Mouse (Mus musculus) MEL (cell line): ENCODE results near the gene B4galnt3. TPM values are rescaled to one million over a fixed set of nuclear protein-coding genes. Genes with fewer than 3 reads are reported as not detected.
A peak's percentile ranks its signal among the peaks of the same experiment; 100 is the strongest.

Source experiments
- DNase-seq: peaks from one replicate; pipeline ENCODE4 v3.0.0; 2011; ENCODE audit warnings: low read depth, low spot score
- H3K27ac ChIP-seq: 2 replicates; pipeline ENCODE4 v1.5.1; 2012; ENCODE audit warnings: low read depth, mild to moderate bottlenecking, control low read depth, low read length, moderate library complexity; ENCODE audit not compliant: control insufficient read depth
- H3K27me3 ChIP-seq, 2 experiments: fragments of 150-350 bp in 1 of 2; sonication (generic) in 1 of 2; 2 replicates each; pipeline ENCODE4 v1.6.1; 2012; ENCODE audit warnings: low read length in 2 of 2, mild to moderate bottlenecking in 2 of 2, improper control_type of control experiment in 1 of 2, moderate library complexity in 1 of 2; ENCODE audit not compliant: insufficient read depth in 2 of 2, control insufficient read depth in 1 of 2
- H3K36me3 ChIP-seq, 2 experiments: 2 replicates each; pipeline ENCODE4 v1.6.1; 2012 to 2014; ENCODE audit warnings: low read length in 2 of 2, improper control_type of control experiment in 1 of 2, inconsistent platforms in 1 of 2, mild to moderate bottlenecking in 1 of 2; ENCODE audit not compliant: insufficient read depth in 2 of 2, control insufficient read depth in 1 of 2
- H3K4me1 ChIP-seq, 2 experiments: fragments of 150-350 bp in 1 of 2; sonication (generic) in 1 of 2; 2 replicates each; pipeline ENCODE4 v1.6.1; 2012; ENCODE audit warnings: low read length in 2 of 2, improper control_type of control experiment in 1 of 2, mild to moderate bottlenecking in 1 of 2; ENCODE audit not compliant: insufficient read depth in 2 of 2, control insufficient read depth in 1 of 2
- H3K4me3 ChIP-seq, 2 experiments: fragments of 150-350 bp in 1 of 2; sonication (generic) in 1 of 2; 2 replicates each; pipeline ENCODE4 v1.5.1; 2012; ENCODE audit warnings: low read depth in 2 of 2, low read length in 2 of 2, mild to moderate bottlenecking in 2 of 2, moderate library complexity in 2 of 2, control low read depth in 1 of 2, improper control_type of control experiment in 1 of 2; ENCODE audit not compliant: control insufficient read depth in 1 of 2, insufficient read depth in 1 of 2
- H3K79me2 ChIP-seq: 2 replicates; pipeline ENCODE4 v1.6.1; 2012; ENCODE audit warnings: mild to moderate bottlenecking, low read length, moderate library complexity; ENCODE audit not compliant: control insufficient read depth, poor library complexity, insufficient read depth
- H3K9ac ChIP-seq: 2 replicates; pipeline ENCODE4 v1.6.1; 2012; ENCODE audit warnings: low read depth, mild to moderate bottlenecking, control low read depth, low read length, moderate library complexity; ENCODE audit not compliant: control insufficient read depth, poor library complexity, severe bottlenecking
- H3K9me3 ChIP-seq: fragments of 150-350 bp; sonication (generic); replicated peaks from 2 replicates; pipeline ENCODE4 v1.6.1; 2012; ENCODE audit warnings: mild to moderate bottlenecking, low read length, improper control_type of control experiment, moderate library complexity; ENCODE audit not compliant: insufficient read depth
- BHLHE40 ChIP-seq: IDR thresholded peaks from 2 replicates; pipeline ENCODE4 v1.6.1; 2012; ENCODE audit warnings: low read depth, mild to moderate bottlenecking, inconsistent platforms, low read length, improper control_type of control experiment, borderline replicate concordance
- CTCF ChIP-seq, 3 experiments: IDR thresholded peaks in 2 of 3; conservative IDR thresholded peaks in 1 of 3; 2 replicates each; pipeline ENCODE4 v1.5.1; 2011 to 2012; ENCODE audit warnings: low read length in 3 of 3, low read depth in 2 of 3, mild to moderate bottlenecking in 2 of 3, improper control_type of control experiment in 1 of 3, inconsistent platforms in 1 of 3, mixed read lengths in 1 of 3, moderate library complexity in 1 of 3; ENCODE audit not compliant: control insufficient read depth in 1 of 3, insufficient read depth in 1 of 3, poor library complexity in 1 of 3, severe bottlenecking in 1 of 3
- GATA1 ChIP-seq: IDR thresholded peaks from 2 replicates; pipeline ENCODE4 v1.6.1; 2011; ENCODE audit warnings: low read depth, low read length, improper control_type of control experiment
- HCFC1 ChIP-seq: IDR thresholded peaks from 2 replicates; pipeline ENCODE4 v1.6.1; 2012; ENCODE audit warnings: low read depth, mild to moderate bottlenecking, inconsistent platforms, low read length, improper control_type of control experiment, moderate library complexity
- MAZ ChIP-seq: IDR thresholded peaks from 2 replicates; pipeline ENCODE4 v1.6.1; 2012; ENCODE audit warnings: low read depth, mild to moderate bottlenecking, inconsistent platforms, low read length, improper control_type of control experiment
- MEF2A ChIP-seq: IDR thresholded peaks from 2 replicates; pipeline ENCODE4 v1.6.1; 2014; ENCODE audit warnings: low read depth, mild to moderate bottlenecking, inconsistent platforms, low read length, improper control_type of control experiment; ENCODE audit not compliant: poor library complexity, insufficient replicate concordance, severe bottlenecking; ENCODE audit errors: extremely low read depth
- MXI1 ChIP-seq: IDR thresholded peaks from 2 replicates; pipeline ENCODE4 v1.6.1; 2011; ENCODE audit warnings: mild to moderate bottlenecking, low read depth, low read length, improper control_type of control experiment
- POLR2A ChIP-seq, 2 experiments: IDR thresholded peaks; 2 replicates each; pipeline ENCODE4 v1.6.1; 2011 to 2012; ENCODE audit warnings: low read length in 2 of 2, mild to moderate bottlenecking in 2 of 2, control low read depth in 1 of 2, improper control_type of control experiment in 1 of 2, low read depth in 1 of 2, moderate library complexity in 1 of 2; ENCODE audit not compliant: control insufficient read depth in 1 of 2, insufficient read depth in 1 of 2, poor library complexity in 1 of 2
- RAD21 ChIP-seq: IDR thresholded peaks from 2 replicates; pipeline ENCODE4 v1.6.1; 2011; ENCODE audit warnings: mild to moderate bottlenecking, low read depth, low read length, improper control_type of control experiment
- SMC3 ChIP-seq: IDR thresholded peaks from 2 replicates; pipeline ENCODE4 v1.6.1; 2011; ENCODE audit warnings: low read depth, low read length, improper control_type of control experiment
- TCF12 ChIP-seq: IDR thresholded peaks from 2 replicates; pipeline ENCODE4 v1.6.1; 2014; ENCODE audit warnings: low read depth, mild to moderate bottlenecking, inconsistent platforms, low read length, improper control_type of control experiment, moderate library complexity
- UBTF ChIP-seq: IDR thresholded peaks from 2 replicates; pipeline ENCODE4 v1.6.1; 2012; ENCODE audit warnings: low read depth, mild to moderate bottlenecking, inconsistent platforms, low read length, improper control_type of control experiment, moderate library complexity, borderline replicate concordance; ENCODE audit not compliant: insufficient read depth
- ZC3H11A ChIP-seq: IDR thresholded peaks from 2 replicates; pipeline ENCODE4 v1.6.1; 2012; ENCODE audit warnings: low read depth, mild to moderate bottlenecking, inconsistent platforms, low read length, improper control_type of control experiment
- polyA plus RNA-seq, 2 experiments: library from polyadenylated mRNA; stranded (reverse) in 1 of 2; unstranded in 1 of 2; fragments of >175 nt in 1 of 2; fragments of >200 nt in 1 of 2; gene quantifications; 2 replicates each; pipeline versions ENCODE4 v1.2.1 to v1.2.4; 2012; ENCODE audit warnings: low replicate concordance in 2 of 2, low read depth in 1 of 2; ENCODE audit not compliant: insufficient read length in 2 of 2, insufficient read depth in 1 of 2, missing spikeins in 1 of 2
- total RNA-seq: library from RNA; depleted of rRNA; stranded (reverse); fragments of 300-350 nt; gene quantifications from 2 replicates; pipeline ENCODE4 v1.2.3, GENCODE M21; 2012

Gene B4galnt3
- total and polyA plus RNA-seq, 3 experiments, result 1.3 to 1.5 TPM; not detected in 1

DNA sequence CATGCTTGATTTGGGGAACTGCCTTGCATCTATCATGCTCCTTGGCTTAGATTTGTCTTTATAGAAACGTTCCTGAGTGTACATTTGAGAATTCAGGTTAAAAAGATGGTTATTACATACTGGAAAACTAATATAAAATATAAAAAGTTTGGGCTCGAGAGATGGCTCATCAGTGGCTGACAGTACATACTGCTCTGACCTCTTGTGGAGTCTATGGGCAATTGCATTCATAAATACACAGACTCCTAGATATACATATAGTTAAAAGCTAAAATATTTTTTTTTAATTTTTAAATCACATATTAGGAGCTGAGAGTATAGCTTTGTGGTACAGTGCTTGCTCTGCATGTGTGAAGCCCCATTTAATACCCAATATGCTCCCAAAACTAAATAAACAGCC lies 38.0 kb upstream of the B4galnt3 start:
- no peak overlapping the region for H3K4me3 ChIP-seq
- no peak overlapping the region for H3K27ac ChIP-seq
- H3K36me3 ChIP-seq, result peaks cover 0 to 20% of the 10 kb centered on the region in 2 experiments; a peak in 2 of 4 replicates
- DNase-seq, result peak; percentile 20
- H3K9me3 ChIP-seq, result no peaks in the 10 kb centered on the region
- no peaks in the 10 kb centered on the region for H3K79me2 ChIP-seq
- TF ChIP-seq MEF2A, result no peak
- TF ChIP-seq UBTF, result no peak
- TF ChIP-seq SMC3, result peak; percentile 23
- no peak for TF ChIP-seq GATA1
- peak; percentile 32 for TF ChIP-seq RAD21
- peak in 2 of 3 experiments; percentile 25 to 43; a peak in 4 of 6 replicates for TF ChIP-seq CTCF (IDR thresholded peaks at IDR 0.05 in 2 of 3, conservative IDR thresholded peaks at IDR 0.05 in 1 of 3; ENCODE audit: control insufficient read depth in 1 of 3, insufficient read depth in 1 of 3, low read depth in 2 of 3, low read length in 3 of 3, poor library complexity in 1 of 3, severe bottlenecking in 1 of 3)
- TF ChIP-seq, all 39 proteins: peak for 3
- Histone ChIP-seq H3K27me3 (no peaks in the 10 kb centered on the region), H3K4me1 (no peaks in the 10 kb centered on the region), H3K9ac (no peak overlapping the region)

- no peaks in the 10 kb centered on the region for H3K9me3 ChIP-seq
- H3K79me2 ChIP-seq, result no peaks in the 10 kb centered on the region
- H3K36me3 ChIP-seq, result peaks cover 0 to 7% of the 10 kb centered on the region in 2 experiments; a peak in 2 of 4 replicates
- H3K4me3 ChIP-seq, result no peak overlapping the region
- no peak overlapping the region for H3K27ac ChIP-seq
- H3K27me3 ChIP-seq, result no peaks in the 10 kb centered on the region
- TF ChIP-seq RAD21, result peak; percentile 79
- peak; percentile 67 for TF ChIP-seq SMC3
- no peak for TF ChIP-seq HCFC1
- TF ChIP-seq ZC3H11A, result peak; percentile 25; the same call in 1 of the 2 replicates
- TF ChIP-seq CTCF (IDR thresholded peaks at IDR 0.05 in 2 of 3, conservative IDR thresholded peaks at IDR 0.05 in 1 of 3; ENCODE audit: control insufficient read depth in 1 of 3, insufficient read depth in 1 of 3, low read depth in 2 of 3, low read length in 3 of 3, poor library complexity in 1 of 3, severe bottlenecking in 1 of 3), result peak; percentile 84 to 95 (median 88)
- TF ChIP-seq TCF12, result no peak
- no peaks in the 10 kb centered on the region for H3K4me1 ChIP-seq
- H3K9ac ChIP-seq, result no peak overlapping the region
- peak; percentile 90 for DNase-seq
These were observed 30.1 kb upstream of the B4galnt3 start for GRCm38 (mm10) chr6:120324295-120324927.

DNA sequence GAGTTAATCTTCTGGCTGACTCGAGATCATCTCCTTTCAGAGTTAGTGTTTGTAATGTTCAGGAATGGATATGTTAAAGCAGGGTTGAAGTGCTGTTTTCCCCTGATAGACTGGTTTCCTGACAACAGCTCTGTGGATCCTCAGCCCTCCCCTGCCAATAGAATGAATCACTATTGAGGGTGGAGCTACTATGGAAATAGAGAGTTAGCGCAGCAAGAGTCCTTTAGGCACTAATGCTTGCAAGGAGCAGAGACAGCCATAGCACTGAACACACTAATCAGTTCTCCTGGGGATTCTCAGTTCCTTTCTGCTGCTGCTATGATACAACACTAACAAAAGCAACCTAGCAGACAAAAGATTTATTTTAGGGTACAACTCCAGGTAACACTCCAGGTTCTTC lies 26.0 kb upstream of the B4galnt3 start:
- H3K9me3 ChIP-seq, result no peaks in the 10 kb centered on the region
- no peaks in the 10 kb centered on the region for H3K4me1 ChIP-seq
- H3K27ac ChIP-seq, result no peak overlapping the region
- H3K9ac ChIP-seq, result no peak overlapping the region
- no peaks in the 10 kb centered on the region for H3K27me3 ChIP-seq
- DNase-seq, result no peak
- no peaks in the 10 kb centered on the region for H3K36me3 ChIP-seq
- TF ChIP-seq HCFC1 (no peak), POLR2A (IDR thresholded peaks at IDR 0.05; ENCODE audit: control insufficient read depth in 1 of 2, insufficient read depth in 1 of 2, low read depth in 1 of 2, low read length in 2 of 2, poor library complexity in 1 of 2) (no peak), BHLHE40 (no peak), MAZ (no peak), SMC3 (no peak), MXI1 (no peak), MEF2A (no peak)
- H3K79me2 ChIP-seq, result no peaks in the 10 kb centered on the region
- H3K4me3 ChIP-seq, result no peak overlapping the region
